In the genomic region with DNA sequence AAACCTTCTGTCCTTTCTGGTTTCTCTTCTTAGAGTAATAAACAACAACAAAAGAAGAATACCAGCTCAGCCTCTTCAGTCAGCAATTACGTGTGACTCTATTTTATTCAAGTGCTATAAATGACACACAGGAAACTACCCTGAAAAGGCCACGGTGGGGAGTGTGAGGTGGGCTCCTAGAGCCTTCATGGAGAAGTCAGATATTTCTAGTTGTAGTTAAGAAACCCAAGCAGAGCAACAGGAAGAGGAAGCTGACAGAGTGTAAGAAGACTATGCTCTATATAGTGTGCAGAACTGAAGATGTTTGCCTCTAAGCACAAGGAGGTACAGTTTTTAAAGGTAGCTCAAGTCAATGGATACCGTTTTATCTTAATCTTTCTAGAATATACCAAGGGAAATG, we compare ENCODE assay signal across 20 mouse cellular contexts. TPM values are rescaled to one million over a fixed set of nuclear protein-coding genes. Genes with fewer than 3 reads are reported as not detected.
DNase-seq lines count a peak whose midpoint lies in the region; ATAC-seq and TF ChIP-seq lines count a peak whose summit lies in the region.
"Had no signal": no experiment of that assay in that cellular context is flagged by ENCODE, and none has a peak within 500 bp of the region (broad histone marks: within the 10 kb centered on the region; RNA-seq: fewer than 3 reads in every experiment).

No protein-coding gene starts in this region.

- H3K4me3 ChIP-seq in spleen, adult 2 months (ENCODE audit: extremely low read depth, insufficient read depth, insufficient read length): no peak overlapping the region; the same call in 1 of the 2 replicates
- no peak overlapping the region for H3K4me3 ChIP-seq in bone marrow macrophage, adult 2 months (ENCODE audit: insufficient read depth, low read length)
- no peak overlapping the region for H3K4me3 ChIP-seq in kidney, embryonic 14.5 days (ENCODE audit: low read length)
- H3K4me3 ChIP-seq: embryonic facial prominence, embryonic 13.5 days; forebrain, embryonic 13.5 days; heart, adult 2 months; heart, embryonic 15.5 days; hindbrain, embryonic 15.5 days had no signal

- no peak for TF ChIP-seq CTCF in spleen, adult 2 months (IDR thresholded peaks at IDR 0.05; ENCODE audit: extremely low read depth, insufficient read depth, insufficient read length, insufficient replicate concordance)
- TF ChIP-seq CTCF in bone marrow macrophage, adult 2 months (IDR thresholded peaks at IDR 0.05; ENCODE audit: low read depth, low read length): no peak

- H3K27me3 ChIP-seq in spleen, adult 2 months (ENCODE audit: control insufficient read depth, insufficient read depth, low read length): no peaks in the 10 kb centered on the region
- H3K27me3 ChIP-seq in splenic B cell, adult 2 months (ENCODE audit: control insufficient read depth, insufficient read depth, low read length, poor library complexity, severe bottlenecking): no peaks in the 10 kb centered on the region
- H3K27me3 ChIP-seq in kidney, embryonic 14.5 days (ENCODE audit: control insufficient read depth, insufficient read depth, low read length): no peaks in the 10 kb centered on the region
- H3K27me3 ChIP-seq: embryonic facial prominence, embryonic 13.5 days; forebrain, embryonic 13.5 days; heart, embryonic 15.5 days; hindbrain, embryonic 15.5 days had no signal

- no peaks in the 10 kb centered on the region for H3K9me3 ChIP-seq in kidney, embryonic 14.5 days (ENCODE audit: control insufficient read depth, low read length)
- H3K9me3 ChIP-seq: embryonic facial prominence, embryonic 13.5 days; forebrain, embryonic 13.5 days; heart, embryonic 15.5 days; hindbrain, embryonic 15.5 days had no signal

- no peak overlapping the region for H3K9ac ChIP-seq in kidney, embryonic 14.5 days (ENCODE audit: low read depth, low read length)
- H3K9ac ChIP-seq: embryonic facial prominence, embryonic 13.5 days; forebrain, embryonic 13.5 days; heart, embryonic 15.5 days; hindbrain, embryonic 15.5 days had no signal

- no peak for TF ChIP-seq POLR2A in spleen, adult 2 months (IDR thresholded peaks at IDR 0.05; ENCODE audit: low read depth, low read length)
- TF ChIP-seq POLR2A in bone marrow macrophage, adult 2 months (IDR thresholded peaks at IDR 0.05; ENCODE audit: borderline replicate concordance, low read depth, low read length): no peak

- H3K27ac ChIP-seq in spleen, adult 2 months (ENCODE audit: insufficient read depth, low read length): peak overlapping the region; percentile 70; the same call in 1 of the 2 replicates
- peak overlapping the region; percentile 54 for H3K27ac ChIP-seq in bone marrow macrophage, adult 2 months (ENCODE audit: insufficient read depth, low read depth, low read length)
- no peak overlapping the region for H3K27ac ChIP-seq in kidney, embryonic 14.5 days (ENCODE audit: low read depth, low read length)
- H3K27ac ChIP-seq: embryonic facial prominence, embryonic 13.5 days; forebrain, embryonic 13.5 days; heart, adult 2 months; heart, embryonic 15.5 days; hindbrain, embryonic 15.5 days had no signal

- WGBS in spleen, adult 2 months: 25% methylated on average over 3 of the region's 3 CpGs
- 57% methylated on average over 3 of the region's 3 CpGs for WGBS in kidney, embryonic 14.5 days

- peaks cover 21% of the 10 kb centered on the region for H3K4me1 ChIP-seq in spleen, adult 2 months (ENCODE audit: control insufficient read depth, insufficient read depth, insufficient read length)
- peaks cover 71% of the 10 kb centered on the region for H3K4me1 ChIP-seq in bone marrow macrophage, adult 2 months (ENCODE audit: control insufficient read depth, insufficient read depth, low read length)
- H3K4me1 ChIP-seq in kidney, embryonic 14.5 days (ENCODE audit: control insufficient read depth, insufficient read depth, low read length): no peaks in the 10 kb centered on the region
- H3K4me1 ChIP-seq: forebrain, embryonic 13.5 days had no signal

- H3K36me3 ChIP-seq in spleen, adult 2 months (ENCODE audit: control insufficient read depth, insufficient read depth, low read length): peaks cover 2% of the 10 kb centered on the region; the same call in 1 of the 2 replicates
- H3K36me3 ChIP-seq in splenic B cell, adult 2 months (ENCODE audit: control insufficient read depth, insufficient read depth, low read length, poor library complexity, severe bottlenecking): peaks cover 12% of the 10 kb centered on the region; the same call in 1 of the 2 replicates
- no peaks in the 10 kb centered on the region for H3K36me3 ChIP-seq in kidney, embryonic 14.5 days (ENCODE audit: control insufficient read depth, insufficient read depth, low read length)
- H3K36me3 ChIP-seq: embryonic facial prominence, embryonic 13.5 days; G1E; heart, embryonic 15.5 days; hindbrain, embryonic 15.5 days had no signal

- peak; percentile 56 to 73; a peak in 3 of 4 replicates for ATAC-seq in hematopoietic stem cell, adult 5-6 weeks (replicated peaks in 1 of 2; ENCODE audit: insufficient read depth in 1 of 2, low FRiP score in 2 of 2, low TSS enrichment in 1 of 2, low read depth in 1 of 2, poor library complexity in 2 of 2, severe bottlenecking in 2 of 2)
- ATAC-seq in kidney, embryonic 14.5 days (ENCODE audit: low FRiP score, low TSS enrichment): no peak
- ATAC-seq: forebrain, embryonic 13.5 days had no signal

- DNase-seq in spleen, adult 2 months (ENCODE audit: low read depth in 1 of 2, low spot score in 2 of 2): no peak
- no peak for DNase-seq in spleen, postnatal 10 days (ENCODE audit: low spot score in 2 of 2)
- peak; percentile 54 for DNase-seq in splenic B cell, adult 2 months (ENCODE audit: low read depth, low spot score)
- no peak for DNase-seq in kidney, adult 9 months
- DNase-seq in left cerebral cortex, adult 8-10 months (ENCODE audit: low spot score in 2 of 2): no peak
- DNase-seq: adrenal gland, adult 8-10 months; cerebellum, adult 18-20 months; cerebellum, adult 9-11 months; gastrocnemius, postnatal 36 days; heart, adult 2 months; heart, postnatal 14 days had no signal

- H3K4me2 ChIP-seq in kidney, embryonic 14.5 days (replicated peaks; ENCODE audit: low read depth, low read length): no peak overlapping the region
- H3K4me2 ChIP-seq: embryonic facial prominence, embryonic 13.5 days; forebrain, embryonic 13.5 days; heart, embryonic 11.5 days; heart, embryonic 15.5 days; hindbrain, embryonic 15.5 days had no signal

RNA-seq across cellular contexts. Expression of a gene that starts 42.0 kb away (rescaled TPM):
- polyA plus RNA-seq in spleen, adult 2 months (2012; rRNA removed): 9.8 TPM in 2 replicates
- 17.7 and 19.4 TPM in 2 replicates for polyA plus RNA-seq in bone marrow macrophage, adult 2 months (2012; ENCODE audit: insufficient read depth, insufficient read length, missing spikeins)
- 1.3 and 13.1 TPM in 2 replicates for total RNA-seq in hematopoietic stem cell, adult 5-6 weeks (2017)
- polyA plus RNA-seq in kidney, embryonic 14.5 days (2014; fragmentation: Nextera tagmentation; extraction: Ambion mirVana): 20.3 and 28.8 TPM in 2 replicates
- total RNA-seq in left cerebral cortex, adult 8-10 months (2022): 10 to 100 TPM; 13.3 to 23.8 (median 18.6) TPM
- polyA plus RNA-seq: G1E had no signal
